Mouse (Mus musculus) macrophage (primary cell): Measurements from ENCODE around the gene Abcc1. TPM values are rescaled to one million over a fixed set of nuclear protein-coding genes. Genes with fewer than 3 reads are reported as not detected.

ENCODE experiments used
- H3K27ac ChIP-seq: fragments of 350-480 bp; formaldehyde crosslinking; 2 replicates; pipeline ENCODE4 v1.9.0; 2021
- H3K36me3 ChIP-seq: fragments of 350-480 bp; formaldehyde crosslinking; 2 replicates; pipeline ENCODE4 v1.9.0; 2021; ENCODE audit errors: inconsistent target
- H3K4me3 ChIP-seq: fragments of 350-480 bp; formaldehyde crosslinking; 2 replicates; pipeline ENCODE4 v1.9.0; 2021; ENCODE audit errors: inconsistent target
- H3K79me2 ChIP-seq: fragments of 350-480 bp; formaldehyde crosslinking; 2 replicates; pipeline ENCODE4 v1.9.0; 2021; ENCODE audit errors: inconsistent target
- WGBS: methylation state at CpG from one replicate; pipeline ENCODE4 v1.1.7; 2026; ENCODE audit warnings: inconsistent platforms; ENCODE audit not compliant: missing documents; 5-methylcytosine and 5-hydroxymethylcytosine counted together
- polyA plus RNA-seq: library from polyadenylated mRNA; stranded (reverse); fragments of 250-400 nt; gene quantifications from 3 replicates; pipeline ENCODE4 v1.2.4, GENCODE M21; 2018; ENCODE audit warnings: inconsistent platforms

The Abcc1 gene
- polyA plus RNA-seq, 1 experiment from 2014 or later, result 19.8 TPM

DNA sequence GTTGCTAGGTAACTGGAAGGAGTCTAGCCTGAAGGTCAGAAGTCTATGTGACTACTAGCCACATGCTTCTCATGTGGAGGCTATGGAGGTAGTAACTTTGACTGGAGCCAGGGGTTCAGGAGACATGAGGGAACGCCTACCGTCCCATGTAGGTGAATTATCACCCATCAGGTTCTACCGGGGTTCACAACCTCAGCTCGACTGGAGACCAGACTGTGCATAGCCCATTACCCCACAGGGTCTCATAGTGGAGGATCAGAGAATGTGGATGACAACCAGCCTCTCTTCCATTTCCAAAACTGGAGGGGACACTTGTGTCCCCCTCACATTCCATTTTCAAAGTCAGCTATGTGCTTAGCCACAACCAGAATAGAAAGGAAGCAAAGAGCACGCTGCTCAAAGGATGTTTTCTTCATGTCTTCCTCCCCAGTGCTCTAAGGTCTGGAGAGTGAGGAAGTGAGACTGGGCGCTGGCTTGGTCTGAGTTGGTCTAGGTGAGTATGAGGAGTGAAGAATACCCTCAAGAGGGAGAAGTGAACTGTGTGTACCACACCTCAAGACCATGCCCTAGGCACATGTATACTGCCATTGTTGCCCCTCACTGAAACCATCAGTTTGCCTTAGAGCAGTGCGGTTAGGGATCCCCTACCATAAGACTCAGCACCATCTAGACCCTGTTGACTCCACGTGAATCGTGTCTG lies 115.5 kb downstream of the Abcc1 start:
- Histone ChIP-seq H3K79me2 (no peaks in the 10 kb centered on the region), H3K36me3 (peaks cover 27% of the 10 kb centered on the region; the same call in 1 of the 2 replicates), H3K27ac (no peak overlapping the region), H3K4me3 (no peak overlapping the region)
- WGBS, result 77% methylated on average over 9 of the region's 9 CpGs

DNA sequence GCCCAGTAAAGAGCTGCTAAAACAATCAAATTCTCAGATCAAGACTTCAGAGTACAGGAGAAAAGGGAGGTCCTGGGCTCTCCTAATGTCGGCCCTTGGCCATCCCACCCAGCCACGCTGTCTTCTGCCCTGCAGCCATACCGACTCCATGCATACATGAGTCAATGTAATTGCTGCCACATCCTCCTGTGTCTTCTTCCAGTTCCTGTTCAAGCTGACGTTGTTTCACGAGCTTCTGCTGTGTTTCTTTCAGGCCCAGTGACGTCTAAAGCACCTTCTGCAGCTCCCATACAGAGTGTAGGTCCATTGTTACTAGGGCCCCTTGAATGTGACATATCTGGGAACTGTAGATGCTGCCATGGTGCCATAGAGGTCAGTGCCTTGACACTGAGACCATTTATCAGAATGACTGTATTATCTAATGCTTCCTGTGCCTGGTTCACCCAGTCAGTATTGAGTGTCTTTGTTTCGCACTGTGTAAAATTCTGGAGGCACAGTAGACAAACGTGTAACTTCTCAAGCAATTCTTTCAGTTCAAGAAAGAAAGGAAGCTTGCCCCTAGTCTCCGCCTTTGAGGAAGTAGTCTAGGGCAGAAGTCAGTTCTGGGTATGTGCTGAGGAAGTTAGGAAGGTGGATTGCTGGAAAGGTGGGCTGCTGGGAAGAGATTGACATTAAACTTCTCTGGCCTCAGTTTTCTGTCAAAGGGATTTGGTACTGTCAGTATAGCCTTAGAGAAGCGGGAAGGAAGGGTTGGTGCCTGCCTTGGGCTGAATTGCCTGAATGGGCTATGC lies 116.3 kb downstream of the Abcc1 start:
- H3K79me2 ChIP-seq, result no peaks in the 10 kb centered on the region
- peaks cover 18% of the 10 kb centered on the region; the same call in 1 of the 2 replicates for H3K36me3 ChIP-seq
- H3K27ac ChIP-seq, result no peak overlapping the region
- WGBS, result 37% methylated on average over 10 of the region's 10 CpGs
- H3K4me3 ChIP-seq, result no peak overlapping the region

DNA sequence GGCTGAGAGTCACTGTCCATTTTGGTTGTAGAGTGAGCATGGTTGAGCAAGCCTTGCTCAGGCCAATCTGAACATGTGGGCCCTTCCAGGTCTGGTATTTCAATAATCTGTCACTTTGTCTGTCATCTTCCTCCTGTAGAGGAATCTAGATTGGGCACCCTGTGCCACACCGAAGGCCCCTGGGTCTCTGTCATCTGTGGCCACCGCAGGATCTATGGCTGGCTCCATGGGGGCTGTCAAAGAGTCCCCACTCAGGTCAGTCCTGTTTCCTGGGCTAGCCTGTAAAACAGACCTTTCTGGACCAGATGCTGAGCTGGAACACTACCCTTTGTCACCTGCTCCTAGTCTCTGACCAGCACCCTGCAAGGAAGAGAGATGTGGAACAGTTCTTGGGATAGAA lies 118.3 kb downstream of the Abcc1 start:
- WGBS, result 94% methylated on average over 2 of the region's 2 CpGs
- H3K79me2 ChIP-seq, result no peaks in the 10 kb centered on the region
- no peak overlapping the region for H3K27ac ChIP-seq
- H3K4me3 ChIP-seq, result no peak overlapping the region
- H3K36me3 ChIP-seq, result no peaks in the 10 kb centered on the region

DNA sequence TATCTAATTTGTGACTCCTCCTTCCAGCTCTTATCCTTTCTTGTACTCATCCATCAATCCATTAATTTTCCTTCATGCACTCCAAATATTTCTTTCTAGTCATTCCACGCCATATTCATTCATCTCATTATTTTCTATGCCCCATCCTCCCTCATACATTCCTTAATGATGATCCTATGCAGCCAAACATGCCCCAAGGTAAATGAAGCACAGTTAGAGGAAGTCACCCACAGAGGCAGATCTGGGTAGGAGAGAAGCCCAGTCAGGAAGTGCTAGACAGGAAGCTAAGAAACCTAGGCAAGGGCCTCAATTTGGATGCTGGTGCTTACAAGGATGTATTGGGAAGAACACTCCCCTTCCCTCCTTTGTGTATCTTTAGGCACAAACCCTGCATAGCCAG lies 121.9 kb downstream of the Abcc1 start:
- 100% methylated on average over 1 of the region's 1 CpGs for WGBS
- H3K4me3 ChIP-seq, result no peak overlapping the region
- no peaks in the 10 kb centered on the region for H3K36me3 ChIP-seq
- no peak overlapping the region for H3K27ac ChIP-seq
- H3K79me2 ChIP-seq, result no peaks in the 10 kb centered on the region

DNA sequence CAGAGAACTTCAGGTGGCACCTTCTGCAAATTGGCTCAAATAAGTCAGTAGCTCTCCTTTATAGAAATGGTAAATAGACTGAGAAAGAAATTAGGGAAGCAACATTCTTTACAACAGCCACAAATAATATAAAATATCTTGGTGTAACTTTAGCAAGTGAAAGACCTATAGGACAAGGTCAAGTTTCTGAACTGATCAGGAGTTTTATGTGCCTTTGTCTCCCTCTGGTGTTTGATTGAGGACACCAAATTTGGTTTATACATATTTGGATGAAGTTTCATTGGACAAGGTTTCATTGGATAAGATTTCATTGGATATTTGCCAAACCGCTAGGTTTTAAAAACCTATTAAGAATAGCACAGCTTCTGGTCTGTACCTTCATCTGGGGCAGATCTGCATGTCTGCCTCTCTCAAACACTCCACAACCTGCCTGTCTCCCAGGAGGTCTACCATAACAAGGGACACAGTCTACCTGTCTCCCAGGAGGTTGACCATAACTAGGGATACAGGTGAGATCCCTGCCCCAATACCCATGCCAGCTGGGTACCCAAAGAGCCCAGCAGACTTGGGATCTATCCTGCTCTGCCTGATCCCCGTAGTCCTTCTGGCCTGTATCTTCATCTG lies 132.2 kb downstream of the Abcc1 start:
- Histone ChIP-seq H3K36me3 (no peaks in the 10 kb centered on the region), H3K4me3 (no peak overlapping the region), H3K27ac (no peak overlapping the region), H3K79me2 (no peaks in the 10 kb centered on the region)
- 92% methylated on average over 2 of the region's 2 CpGs for WGBS

DNA sequence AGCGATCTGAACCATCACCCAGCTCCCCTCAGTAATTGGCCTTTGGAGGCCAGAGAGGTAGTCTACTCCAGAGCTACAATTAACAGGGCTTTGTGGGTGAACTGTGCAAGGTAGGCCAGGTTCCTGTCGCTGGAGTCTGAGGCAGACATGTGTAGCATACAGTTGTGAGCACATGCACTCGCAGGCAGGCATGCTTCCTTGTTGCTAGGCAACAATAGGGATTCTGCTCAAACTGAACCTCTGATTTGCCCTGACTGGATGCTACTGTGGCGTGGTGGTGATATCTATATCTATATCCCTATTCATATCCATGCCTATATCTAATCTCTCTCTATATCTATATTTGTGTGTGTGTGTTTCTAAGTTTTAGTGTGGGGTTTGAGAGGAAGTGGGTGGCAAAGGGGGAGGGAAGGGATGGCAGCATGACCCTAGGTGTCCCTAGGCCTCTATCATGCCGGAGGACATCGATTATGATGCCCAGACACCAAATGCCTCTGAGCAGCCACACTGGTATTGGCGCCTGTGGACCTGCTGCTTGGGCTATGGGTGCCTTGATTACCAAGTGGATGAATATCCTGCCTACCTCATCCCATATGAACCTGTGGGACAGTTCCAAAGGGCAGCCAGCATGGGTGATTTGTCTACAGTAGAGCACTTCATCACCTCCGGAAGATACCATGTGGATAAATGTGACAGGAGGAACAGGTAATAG lies 140.4 kb downstream of the Abcc1 start:
- Histone ChIP-seq H3K79me2 (no peaks in the 10 kb centered on the region), H3K36me3 (no peaks in the 10 kb centered on the region), H3K27ac (no peak overlapping the region), H3K4me3 (no peak overlapping the region)
- WGBS, result 88% methylated on average over 8 of the region's 8 CpGs

DNA sequence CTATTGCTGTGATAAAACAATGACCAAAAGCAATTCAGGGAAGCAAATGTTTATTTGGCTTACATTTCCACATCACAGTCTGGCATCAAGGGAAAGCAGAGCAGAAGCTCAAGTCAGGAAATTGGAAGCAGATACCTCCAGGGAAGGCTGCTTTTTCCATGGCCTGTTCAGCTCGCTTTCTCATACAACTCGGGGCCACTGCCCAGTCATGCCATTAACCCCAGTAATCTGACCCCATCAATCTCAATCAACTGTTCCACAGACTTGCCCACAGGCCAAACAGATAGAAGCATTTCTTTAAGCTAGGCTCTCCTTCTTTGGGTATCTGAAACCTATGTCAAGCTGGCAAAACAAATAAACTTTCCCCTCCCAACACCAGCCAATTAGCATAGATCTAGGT lies 145.1 kb downstream of the Abcc1 start:
- no peaks in the 10 kb centered on the region for H3K36me3 ChIP-seq
- 53% methylated on average over 2 of the region's 2 CpGs for WGBS

More for the DNA sequence above, 145.1 kb downstream of the Abcc1 start:
- no peak overlapping the region for H3K4me3 ChIP-seq
- H3K27ac ChIP-seq, result no peak overlapping the region
- H3K79me2 ChIP-seq, result no peaks in the 10 kb centered on the region

Other genes with a start within 250 kb of the Abcc1 start
- 29.3 to 47.9 TPM (median 40.1 TPM) in 3 replicates for gene Nde1, start 198.3 kb upstream of the Abcc1 start, polyA plus RNA-seq
- 17.0 to 25.5 TPM (median 17.4 TPM) in 3 replicates for gene Marf1, start 198.2 kb upstream of the Abcc1 start, polyA plus RNA-seq
- gene Myh11, start 70.2 kb upstream of the Abcc1 start, polyA plus RNA-seq, result not detected in 3 replicates
- gene Fopnl, start 44.2 kb upstream of the Abcc1 start, polyA plus RNA-seq, result 27.5 to 50.0 TPM (median 40.9 TPM) in 3 replicates
- gene A630010A05Rik, start 200.8 kb downstream of the Abcc1 start, polyA plus RNA-seq, result not detected in 3 replicates